Mouse (Mus musculus): Measurements from ENCODE around the gene Hdhd3. TPM values are rescaled to one million over a fixed set of nuclear protein-coding genes. Genes with fewer than 3 reads are reported as not detected.
A peak's percentile ranks its signal among the peaks of the same experiment; 100 is the strongest.

The Hdhd3 gene
- polyA plus RNA-seq, 1 experiment from 2014 or later, result 115 TPM

DNA sequence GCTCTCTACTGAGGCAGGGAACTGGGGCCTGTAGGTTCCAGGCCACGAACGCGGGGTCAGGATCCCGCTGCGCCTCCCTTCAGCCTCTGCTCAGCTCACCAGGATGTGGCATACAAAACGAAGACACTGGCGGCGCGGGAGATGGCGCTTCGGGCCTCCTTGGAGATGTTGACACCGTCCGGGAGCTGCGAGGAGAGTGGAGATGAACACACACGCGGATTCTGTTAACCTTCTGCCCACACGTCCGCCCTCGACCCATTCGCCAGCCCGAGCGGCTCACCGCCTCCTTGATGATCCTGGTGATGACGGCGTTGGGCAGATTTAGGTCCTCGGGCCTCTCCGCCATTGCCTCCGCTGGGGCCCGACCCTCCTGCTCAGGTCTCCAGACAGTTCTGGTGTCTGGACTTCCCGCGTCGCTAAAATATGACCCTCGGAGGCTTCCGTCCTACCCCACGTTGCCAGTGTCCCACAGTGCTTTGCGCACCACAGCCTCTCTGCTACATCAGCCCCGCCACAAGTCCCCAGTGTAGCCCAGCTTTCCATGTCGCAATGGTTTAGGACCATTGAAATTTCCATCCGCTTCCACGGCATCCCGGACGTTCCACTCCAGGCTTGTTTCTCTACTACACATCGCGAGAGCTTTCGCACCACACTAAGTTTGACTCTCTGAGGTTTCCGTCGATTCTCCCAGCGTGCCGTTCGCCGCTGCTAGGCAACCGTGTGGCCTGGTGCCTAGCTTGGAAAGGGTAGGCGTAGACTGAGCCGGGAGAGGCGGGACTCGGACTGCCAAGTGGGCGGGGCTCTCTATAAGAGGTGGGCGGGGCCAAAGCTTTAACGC, 21.6 kb upstream of the Hdhd3 start, which contains the start of the genes Pole3 and 4933430I17Rik:
TSS of gene Pole3 (minus strand) at position 418 of the 838 bp plus-strand sequence.
TSS of gene 4933430I17Rik (plus strand) at position 719 of the 838 bp plus-strand sequence.
- H3K4me3 ChIP-seq (ENCODE audit: low read length), result peak within 1 kb of the TSS; percentile 94
- peak within 1 kb of the TSS; percentile 90 for H3K9ac ChIP-seq (ENCODE audit: low read depth, low read length)
- no peaks in the 10 kb centered on the region for H3K9me3 ChIP-seq (ENCODE audit: control insufficient read depth, low read length)
- no peaks in the 10 kb centered on the region for H3K27me3 ChIP-seq (replicated peaks; ENCODE audit: control insufficient read depth, insufficient read depth, low read length)
- peak within 1 kb of the TSS; percentile 86 for H3K27ac ChIP-seq (ENCODE audit: low read length)
- under 1% methylated on average over 59 of the region's 59 CpGs for WGBS
- ATAC-seq, result peak; percentile 98
- H3K4me2 ChIP-seq (ENCODE audit: low read depth, low read length), result peak within 1 kb of the TSS; percentile 91
- H3K4me1 ChIP-seq (ENCODE audit: control insufficient read depth, insufficient read depth, low read length), result peaks cover 12% of the 10 kb centered on the region
- H3K36me3 ChIP-seq (ENCODE audit: control insufficient read depth, insufficient read depth, low read length), result 0 out of 2 replicates have a peak, but pooled peaks cover 2% of the 10 kb centered on the region

DNA sequence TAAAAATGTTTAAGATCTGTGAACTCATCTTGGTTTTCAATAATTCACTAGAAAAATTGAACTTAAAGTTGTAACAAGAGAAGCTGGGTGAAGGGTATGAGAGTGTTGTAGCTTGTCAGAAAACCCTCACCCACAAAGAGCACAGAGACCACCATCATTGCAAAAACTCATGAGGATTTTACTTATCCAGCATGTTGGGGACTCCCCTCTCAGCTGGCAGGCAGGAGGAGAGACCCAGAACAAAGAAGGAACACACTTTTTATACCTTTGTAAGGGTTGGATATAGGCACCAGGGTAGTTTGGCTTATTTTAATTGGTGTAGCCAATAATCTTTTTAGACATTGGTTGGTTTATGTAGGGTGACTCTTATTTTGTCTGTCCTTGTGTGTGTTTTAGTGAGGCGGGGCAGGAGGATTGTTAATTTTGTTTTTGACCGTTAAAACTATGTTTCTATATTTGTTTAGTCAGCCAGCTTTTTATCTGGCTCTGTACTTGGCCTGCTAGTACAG, 17.7 kb upstream of the Hdhd3 start:
- no peak overlapping the region for H3K9ac ChIP-seq (ENCODE audit: low read depth, low read length)
- H3K4me1 ChIP-seq (ENCODE audit: control insufficient read depth, insufficient read depth, low read length), result peaks cover 31% of the 10 kb centered on the region
- no peak overlapping the region; the same call in 1 of the 2 replicates for H3K4me2 ChIP-seq (ENCODE audit: low read depth, low read length)
- no peak for ATAC-seq
- H3K4me3 ChIP-seq (ENCODE audit: low read length), result no peak overlapping the region
- 0 out of 2 replicates have a peak, but pooled peaks cover 2% of the 10 kb centered on the region for H3K36me3 ChIP-seq (ENCODE audit: control insufficient read depth, insufficient read depth, low read length)
- no peaks in the 10 kb centered on the region for H3K9me3 ChIP-seq (ENCODE audit: control insufficient read depth, low read length)
- no peaks in the 10 kb centered on the region for H3K27me3 ChIP-seq (replicated peaks; ENCODE audit: control insufficient read depth, insufficient read depth, low read length)
- 72% methylated on average over 2 of the region's 2 CpGs for WGBS
- H3K27ac ChIP-seq (ENCODE audit: low read length), result no peak overlapping the region

DNA sequence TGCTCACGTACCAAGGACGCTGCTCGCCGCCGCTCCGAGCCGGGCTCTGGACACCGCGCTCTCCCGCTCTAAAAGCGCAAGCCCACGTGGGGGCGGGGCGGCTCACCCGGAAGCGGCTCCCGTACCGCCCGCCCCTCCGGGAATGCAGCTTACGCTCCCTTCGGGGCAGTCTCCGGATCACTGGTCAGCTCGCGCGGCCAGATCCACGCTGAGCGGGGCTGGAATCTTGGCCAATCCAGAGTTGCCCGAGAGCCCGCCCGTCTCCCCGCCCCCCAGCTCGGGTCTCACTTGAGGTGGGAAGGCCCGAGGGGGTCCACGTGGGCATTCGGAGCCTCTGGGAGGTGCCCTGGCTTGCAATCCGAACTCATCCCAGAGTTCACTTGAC, 16.6 kb upstream of the Hdhd3 start, which contains the start of gene Alad:
TSS of gene Alad (minus strand) at position 70 of the 385 bp plus-strand sequence.
- no peaks in the 10 kb centered on the region for H3K27me3 ChIP-seq (replicated peaks; ENCODE audit: control insufficient read depth, insufficient read depth, low read length)
- peak within 1 kb of the TSS; percentile 87 for H3K9ac ChIP-seq (ENCODE audit: low read depth, low read length)
- peak; percentile 79 for ATAC-seq
- peak within 1 kb of the TSS; percentile 87 for H3K4me3 ChIP-seq (ENCODE audit: low read length)
- peak within 1 kb of the TSS; percentile 74 for H3K4me2 ChIP-seq (ENCODE audit: low read depth, low read length)
- peaks cover 42% of the 10 kb centered on the region for H3K4me1 ChIP-seq (ENCODE audit: control insufficient read depth, insufficient read depth, low read length)
- H3K9me3 ChIP-seq (ENCODE audit: control insufficient read depth, low read length), result no peaks in the 10 kb centered on the region
- peak within 1 kb of the TSS; percentile 97 for H3K27ac ChIP-seq (ENCODE audit: low read length)
- H3K36me3 ChIP-seq (ENCODE audit: control insufficient read depth, insufficient read depth, low read length), result 0 out of 2 replicates have a peak, but pooled peaks cover 2% of the 10 kb centered on the region
- WGBS, result under 1% methylated on average over 37 of the region's 37 CpGs

DNA sequence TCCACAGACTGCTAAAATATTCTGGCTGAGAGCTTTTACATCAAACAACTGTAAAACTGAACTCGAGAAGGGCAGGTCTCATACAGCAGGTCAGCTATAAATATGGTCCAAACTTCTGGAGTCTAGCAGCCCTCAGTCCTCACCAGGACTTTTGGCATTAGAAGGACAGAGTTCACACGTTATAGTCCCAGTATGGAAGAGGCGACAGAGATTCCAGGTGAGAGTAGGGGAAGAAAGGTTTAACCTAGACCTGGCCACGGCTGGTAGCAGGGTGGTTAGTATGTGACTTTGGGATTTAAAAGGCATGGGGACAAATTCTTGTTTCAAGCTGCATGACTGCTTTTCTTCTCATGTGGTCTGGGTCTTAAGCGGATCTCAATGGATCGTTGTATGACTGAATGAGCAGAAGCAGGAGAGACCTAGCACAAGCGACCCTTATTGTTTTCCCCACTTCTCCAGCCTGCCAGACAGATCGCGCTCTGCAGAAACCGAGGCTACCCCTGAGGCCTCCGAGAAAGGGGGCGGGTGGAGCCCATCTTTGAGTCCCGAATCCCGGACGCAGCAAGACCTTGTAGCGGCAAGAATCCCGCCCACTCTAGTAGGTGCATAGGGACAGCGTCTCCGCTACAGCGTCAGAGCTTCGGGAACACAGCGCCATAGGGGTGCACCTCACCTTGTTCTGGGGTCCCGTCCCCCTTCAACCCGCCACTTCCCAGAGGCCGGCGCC, 16.0 kb upstream of the Hdhd3 start:
- H3K9me3 ChIP-seq (ENCODE audit: control insufficient read depth, low read length), result no peaks in the 10 kb centered on the region
- under 1% methylated on average over 26 of the region's 26 CpGs for WGBS
- H3K4me3 ChIP-seq (ENCODE audit: low read length), result peak overlapping the region; percentile 87
- peak overlapping the region; percentile 87 for H3K9ac ChIP-seq (ENCODE audit: low read depth, low read length)
- peak overlapping the region; percentile 97 for H3K27ac ChIP-seq (ENCODE audit: low read length)
- peak overlapping the region; percentile 74 for H3K4me2 ChIP-seq (ENCODE audit: low read depth, low read length)
- peaks cover 41% of the 10 kb centered on the region for H3K4me1 ChIP-seq (ENCODE audit: control insufficient read depth, insufficient read depth, low read length)
- peak; percentile 57 for ATAC-seq
- 0 out of 2 replicates have a peak, but pooled peaks cover 2% of the 10 kb centered on the region for H3K36me3 ChIP-seq (ENCODE audit: control insufficient read depth, insufficient read depth, low read length)
- no peaks in the 10 kb centered on the region for H3K27me3 ChIP-seq (replicated peaks; ENCODE audit: control insufficient read depth, insufficient read depth, low read length)

DNA sequence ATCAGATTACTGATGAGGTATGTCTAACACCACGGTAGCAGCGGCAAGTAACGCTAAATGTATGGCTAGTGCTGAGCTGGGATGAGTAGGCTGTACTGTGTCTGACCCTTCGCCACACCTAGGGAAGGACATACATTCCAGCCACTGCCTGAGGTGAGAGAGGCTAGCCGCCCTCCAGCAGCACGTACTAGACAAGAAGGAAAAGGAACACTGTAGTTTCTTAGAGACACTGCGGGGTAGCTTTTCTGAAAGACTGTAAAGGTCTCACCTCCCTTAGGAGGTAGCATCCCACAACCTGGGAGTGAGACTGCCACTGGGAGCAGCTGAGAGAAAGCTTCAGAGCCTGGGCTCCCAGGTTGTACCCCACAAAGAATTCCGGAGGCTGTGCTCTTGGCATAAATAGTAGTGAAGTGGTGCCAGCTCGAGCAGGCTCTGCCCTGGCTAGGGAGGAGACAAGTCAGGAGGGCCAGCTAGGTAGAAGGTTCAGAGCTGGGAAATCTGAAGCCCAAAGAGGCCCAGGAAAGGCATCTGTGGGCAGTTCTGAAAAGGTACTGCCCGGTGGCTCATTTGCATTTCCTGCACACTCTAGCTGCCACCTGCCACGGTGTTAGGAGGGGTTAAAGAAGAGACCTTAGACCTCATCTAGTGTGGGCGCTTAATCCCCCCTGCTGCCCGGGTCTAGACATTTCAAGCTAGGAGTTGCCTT, 15.3 kb upstream of the Hdhd3 start:
- H3K27me3 ChIP-seq (replicated peaks; ENCODE audit: control insufficient read depth, insufficient read depth, low read length), result no peaks in the 10 kb centered on the region
- WGBS, result 29% methylated on average over 13 of the region's 13 CpGs

DNA sequence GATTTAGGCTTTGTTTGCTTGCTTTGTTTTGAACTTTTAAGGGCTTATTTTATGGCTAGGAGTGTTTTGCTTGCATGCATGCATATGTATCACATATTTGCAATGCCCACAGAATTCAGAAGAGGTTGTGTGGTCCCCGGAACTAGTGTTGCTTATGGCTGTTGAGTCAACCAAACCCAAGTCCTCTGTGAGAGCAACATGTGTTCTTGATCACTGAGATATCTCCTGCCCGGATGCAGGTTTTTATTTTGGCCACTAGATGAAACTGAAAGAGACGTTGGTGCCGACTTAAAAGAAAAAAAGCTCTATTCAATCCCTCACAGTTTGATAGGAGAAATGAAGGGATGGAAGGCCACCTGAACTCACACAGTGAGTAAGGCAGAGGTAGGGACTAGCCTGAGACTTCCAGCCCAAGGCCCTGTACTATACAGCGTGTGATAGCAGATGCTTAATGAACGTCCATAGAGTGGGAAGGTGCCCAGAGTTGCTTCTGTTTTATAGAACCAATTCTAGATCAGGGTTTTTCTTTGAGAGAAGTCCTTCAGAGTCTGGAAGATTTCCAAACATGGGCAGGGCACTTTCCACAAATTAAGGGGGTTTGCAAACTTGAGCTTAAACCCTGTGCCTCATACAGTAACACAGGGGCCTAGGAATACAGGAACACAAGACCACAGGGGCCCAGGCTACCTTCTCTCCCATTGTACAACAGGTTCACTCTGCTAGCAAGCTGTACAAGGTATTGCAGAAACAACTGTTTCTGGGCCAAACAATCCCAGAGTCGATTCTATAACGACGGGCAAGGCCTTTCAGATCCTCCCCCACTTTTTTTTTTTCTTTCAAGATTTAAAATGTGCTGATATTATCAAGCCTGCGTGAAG, 14.5 kb upstream of the Hdhd3 start:
- no peak for ATAC-seq
- H3K4me3 ChIP-seq (ENCODE audit: low read length), result peak overlapping the region; percentile 87
- 71% methylated on average over 10 of the region's 10 CpGs for WGBS
- H3K27ac ChIP-seq (ENCODE audit: low read length), result peak overlapping the region; percentile 97
- no peaks in the 10 kb centered on the region for H3K27me3 ChIP-seq (replicated peaks; ENCODE audit: control insufficient read depth, insufficient read depth, low read length)
- H3K4me2 ChIP-seq (ENCODE audit: low read depth, low read length), result peak overlapping the region; percentile 74
- H3K36me3 ChIP-seq (ENCODE audit: control insufficient read depth, insufficient read depth, low read length), result peaks cover 4% of the 10 kb centered on the region
- no peaks in the 10 kb centered on the region for H3K9me3 ChIP-seq (ENCODE audit: control insufficient read depth, low read length)
- peak overlapping the region; percentile 87 for H3K9ac ChIP-seq (ENCODE audit: low read depth, low read length)
- H3K4me1 ChIP-seq (ENCODE audit: control insufficient read depth, insufficient read depth, low read length), result peaks cover 32% of the 10 kb centered on the region

More for the DNA sequence above, 15.3 kb upstream of the Hdhd3 start:
- peak; percentile 63 for ATAC-seq
- H3K4me1 ChIP-seq (ENCODE audit: control insufficient read depth, insufficient read depth, low read length), result peaks cover 34% of the 10 kb centered on the region
- peak overlapping the region; percentile 87 for H3K4me3 ChIP-seq (ENCODE audit: low read length)
- peaks cover under 1% of the 10 kb centered on the region; the same call in 1 of the 2 replicates for H3K36me3 ChIP-seq (ENCODE audit: control insufficient read depth, insufficient read depth, low read length)
- H3K27ac ChIP-seq (ENCODE audit: low read length), result peak overlapping the region; percentile 97
- no peaks in the 10 kb centered on the region for H3K9me3 ChIP-seq (ENCODE audit: control insufficient read depth, low read length)
- peak overlapping the region; percentile 87 for H3K9ac ChIP-seq (ENCODE audit: low read depth, low read length)
- H3K4me2 ChIP-seq (ENCODE audit: low read depth, low read length), result peak overlapping the region; percentile 74

DNA sequence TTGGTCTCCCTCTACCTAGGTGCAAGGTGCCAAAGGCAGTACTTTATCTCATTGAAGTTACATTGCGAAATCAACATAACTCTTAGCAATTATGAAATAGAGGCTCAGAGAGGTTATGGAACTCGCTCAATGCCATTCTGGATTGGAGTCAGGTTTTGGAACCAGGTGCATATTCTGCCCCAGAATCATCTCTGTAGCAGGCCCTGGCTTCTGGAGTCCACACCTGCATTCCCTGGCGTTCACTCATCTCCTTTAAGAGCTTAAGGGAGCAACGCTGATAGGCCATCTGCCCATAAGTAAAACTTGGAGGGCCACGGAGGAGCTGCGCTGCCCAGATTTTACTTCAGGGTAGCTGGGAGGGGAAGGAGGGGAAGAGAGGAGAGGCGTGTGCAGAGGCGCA, 13.8 kb upstream of the Hdhd3 start:
- ATAC-seq, result peak; percentile 30
- Histone ChIP-seq H3K27ac (ENCODE audit: low read length) (peak overlapping the region; percentile 97), H3K9ac (ENCODE audit: low read depth, low read length) (no peak overlapping the region), H3K4me1 (ENCODE audit: control insufficient read depth, insufficient read depth, low read length) (peaks cover 32% of the 10 kb centered on the region), H3K9me3 (ENCODE audit: control insufficient read depth, low read length) (no peaks in the 10 kb centered on the region), H3K36me3 (ENCODE audit: control insufficient read depth, insufficient read depth, low read length) (peaks cover 11% of the 10 kb centered on the region), H3K27me3 (replicated peaks; ENCODE audit: control insufficient read depth, insufficient read depth, low read length) (no peaks in the 10 kb centered on the region), H3K4me2 (ENCODE audit: low read depth, low read length) (peak overlapping the region; percentile 74), H3K4me3 (ENCODE audit: low read length) (peak overlapping the region; percentile 87; the same call in 1 of the 2 replicates)
- 59% methylated on average over 8 of the region's 8 CpGs for WGBS

DNA sequence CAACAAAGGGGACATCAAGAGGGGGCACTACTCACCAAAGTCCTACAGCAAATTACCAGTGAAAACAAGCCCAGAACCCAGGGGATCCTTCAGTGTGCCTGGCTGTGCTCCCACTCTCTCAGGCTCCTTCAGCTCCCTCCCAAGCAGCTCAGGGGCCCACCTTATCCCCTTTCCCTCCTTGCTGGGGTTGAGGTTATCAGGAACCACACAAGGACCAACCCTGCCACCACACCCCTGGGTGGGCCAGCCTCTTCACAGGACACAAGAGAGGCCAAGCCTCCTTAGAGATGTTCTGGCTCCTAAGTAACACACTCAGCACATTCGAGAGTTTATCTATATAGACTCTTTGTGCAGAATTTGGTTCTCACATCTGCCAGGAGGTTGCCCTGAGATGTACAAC, 13.3 kb upstream of the Hdhd3 start:
- Histone ChIP-seq H3K36me3 (ENCODE audit: control insufficient read depth, insufficient read depth, low read length) (peaks cover 16% of the 10 kb centered on the region), H3K4me2 (ENCODE audit: low read depth, low read length) (peak overlapping the region; percentile 74)

More for the DNA sequence above, 13.3 kb upstream of the Hdhd3 start:
- Histone ChIP-seq H3K27me3 (replicated peaks; ENCODE audit: control insufficient read depth, insufficient read depth, low read length) (no peaks in the 10 kb centered on the region), H3K27ac (ENCODE audit: low read length) (peak overlapping the region; percentile 97), H3K9ac (ENCODE audit: low read depth, low read length) (peak overlapping the region; percentile 57; the same call in 1 of the 2 replicates), H3K4me3 (ENCODE audit: low read length) (peak overlapping the region; percentile 25), H3K9me3 (ENCODE audit: control insufficient read depth, low read length) (no peaks in the 10 kb centered on the region), H3K4me1 (ENCODE audit: control insufficient read depth, insufficient read depth, low read length) (peaks cover 32% of the 10 kb centered on the region)
- WGBS, result 45% methylated on average over 1 of the region's 1 CpGs
- peak; percentile 59 for ATAC-seq

Data from intestine, embryonic 16.5 days (tissue).